Mouse (Mus musculus): ENCODE data around the gene Tmem131l. TPM values are rescaled to one million over a fixed set of nuclear protein-coding genes. Genes with fewer than 3 reads are reported as not detected.

Tmem131l gene
- polyA plus RNA-seq, 1 experiment from 2014 or later: 74.6 TPM

DNA sequence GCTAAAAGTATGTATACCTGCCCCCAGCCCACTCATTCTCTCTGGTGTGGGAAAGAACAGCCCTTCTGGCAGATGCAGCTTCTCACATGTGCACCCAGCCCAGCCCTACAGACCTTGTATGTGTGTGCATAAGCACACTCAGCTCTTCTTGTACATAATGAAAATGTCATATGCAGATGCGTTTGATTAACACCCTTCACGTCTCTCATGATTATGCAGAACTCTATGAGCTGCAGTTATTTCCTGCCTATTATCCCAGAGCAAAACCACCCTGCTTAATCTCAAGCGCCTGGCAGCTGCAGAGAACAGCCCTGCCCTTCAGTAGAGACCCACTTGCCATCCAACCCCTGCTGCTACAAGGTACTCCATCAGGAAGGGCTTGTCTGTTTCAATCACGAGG, 55.6 kb downstream of the Tmem131l start:
- H3K27me3 ChIP-seq (ENCODE audit: control insufficient read depth, insufficient read depth, low read length): no peaks in the 10 kb centered on the region
- ATAC-seq (ENCODE audit: insufficient number of reproducible peaks, insufficient read depth, low FRiP score, low read depth): no peak
- H3K9ac ChIP-seq (replicated peaks; ENCODE audit: low read depth, low read length): no peak overlapping the region
- no peaks in the 10 kb centered on the region for H3K9me3 ChIP-seq (ENCODE audit: control insufficient read depth, low read depth, low read length)
- no peaks in the 10 kb centered on the region for H3K36me3 ChIP-seq (ENCODE audit: control insufficient read depth, insufficient read depth, low read length)
- no peak overlapping the region for H3K4me3 ChIP-seq (ENCODE audit: low read depth, low read length)
- no peak overlapping the region for H3K27ac ChIP-seq (ENCODE audit: low read length)
- WGBS: 52% methylated on average over 4 of the region's 4 CpGs
- no peak overlapping the region for H3K4me2 ChIP-seq (replicated peaks; ENCODE audit: low read depth, low read length)
- peaks cover 56% of the 10 kb centered on the region for H3K4me1 ChIP-seq (ENCODE audit: control insufficient read depth, insufficient read depth, low read length)

- no peak overlapping the region for H3K9ac ChIP-seq (replicated peaks; ENCODE audit: low read depth, low read length)
- no peak overlapping the region for H3K4me3 ChIP-seq (ENCODE audit: low read depth, low read length)
- H3K4me2 ChIP-seq (replicated peaks; ENCODE audit: low read depth, low read length): no peak overlapping the region
- no peaks in the 10 kb centered on the region for H3K36me3 ChIP-seq (ENCODE audit: control insufficient read depth, insufficient read depth, low read length)
- no peak for ATAC-seq (ENCODE audit: insufficient number of reproducible peaks, insufficient read depth, low FRiP score, low read depth)
- 86% methylated on average over 4 of the region's 4 CpGs for WGBS
- no peak overlapping the region for H3K27ac ChIP-seq (ENCODE audit: low read length)
- no peaks in the 10 kb centered on the region for H3K9me3 ChIP-seq (ENCODE audit: control insufficient read depth, low read depth, low read length)
- peaks cover 55% of the 10 kb centered on the region for H3K4me1 ChIP-seq (ENCODE audit: control insufficient read depth, insufficient read depth, low read length)
- H3K27me3 ChIP-seq (ENCODE audit: control insufficient read depth, insufficient read depth, low read length): no peaks in the 10 kb centered on the region
These were observed 57.2 kb downstream of the Tmem131l start for GRCm38 (mm10) chr3:83982821-83983220.

GRCm38 (mm10) chr3:83980231-83980872, 59.6 kb downstream of the Tmem131l start:
- ATAC-seq (ENCODE audit: insufficient number of reproducible peaks, insufficient read depth, low FRiP score, low read depth): no peak
- WGBS: 31% methylated on average over 6 of the region's 6 CpGs
- no peak overlapping the region; the same call in 1 of the 2 replicates for H3K27ac ChIP-seq (ENCODE audit: low read length)
- no peaks in the 10 kb centered on the region for H3K9me3 ChIP-seq (ENCODE audit: control insufficient read depth, low read depth, low read length)
- no peaks in the 10 kb centered on the region for H3K36me3 ChIP-seq (ENCODE audit: control insufficient read depth, insufficient read depth, low read length)
- no peaks in the 10 kb centered on the region for H3K27me3 ChIP-seq (ENCODE audit: control insufficient read depth, insufficient read depth, low read length)
- no peak overlapping the region for H3K9ac ChIP-seq (replicated peaks; ENCODE audit: low read depth, low read length)
- H3K4me1 ChIP-seq (ENCODE audit: control insufficient read depth, insufficient read depth, low read length): peaks cover 41% of the 10 kb centered on the region; the same call in 1 of the 2 replicates
- no peak overlapping the region for H3K4me3 ChIP-seq (ENCODE audit: low read depth, low read length)
- H3K4me2 ChIP-seq (replicated peaks; ENCODE audit: low read depth, low read length): no peak overlapping the region

DNA sequence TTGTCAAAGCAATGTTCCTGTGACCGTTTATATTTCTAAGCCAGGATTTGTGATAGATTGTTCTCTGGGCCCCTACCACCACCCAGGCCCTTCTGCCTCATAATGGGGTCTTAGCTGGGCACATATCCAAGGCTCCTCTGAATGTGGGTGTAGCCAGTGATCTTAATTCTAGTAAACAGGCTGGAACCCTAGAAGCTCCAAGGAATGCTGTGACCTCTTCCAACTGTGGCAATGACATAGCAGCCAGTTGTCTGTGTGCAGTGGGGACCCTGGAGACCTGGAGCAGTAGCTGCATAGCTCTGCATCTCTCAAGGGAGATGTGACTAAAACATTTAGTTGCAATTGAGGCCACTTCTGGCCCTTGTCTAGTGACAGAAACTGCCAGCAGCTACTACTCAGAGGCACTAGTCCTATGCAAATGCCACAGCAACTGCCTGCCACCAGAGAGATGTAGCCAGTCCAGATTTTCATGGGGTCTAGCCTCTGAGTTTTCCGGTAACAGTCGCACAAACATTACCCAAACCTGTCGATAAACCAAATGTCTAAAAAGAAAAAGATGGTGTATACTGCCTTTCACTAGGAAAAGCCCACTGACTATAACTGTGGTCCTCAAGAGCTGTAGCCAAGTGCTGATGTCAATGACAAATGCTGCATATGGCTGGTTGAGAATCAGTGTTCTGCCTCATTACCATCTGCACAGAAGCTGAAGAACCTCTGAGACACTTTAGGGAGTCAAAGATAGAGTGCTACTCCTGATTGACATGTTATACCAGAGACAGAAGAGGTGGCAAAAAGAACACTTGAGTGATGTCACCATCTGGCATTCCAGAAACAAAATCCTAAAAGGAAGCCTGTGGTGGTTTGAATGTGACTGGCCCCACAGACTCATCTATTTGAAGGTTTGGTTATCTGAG, 61.2 kb downstream of the Tmem131l start:
- Histone ChIP-seq H3K4me3 (ENCODE audit: low read depth, low read length) (no peak overlapping the region), H3K27ac (ENCODE audit: low read length) (peak overlapping the region; percentile 71; the same call in 1 of the 2 replicates), H3K27me3 (ENCODE audit: control insufficient read depth, insufficient read depth, low read length) (no peaks in the 10 kb centered on the region), H3K4me1 (ENCODE audit: control insufficient read depth, insufficient read depth, low read length) (peaks cover 31% of the 10 kb centered on the region; the same call in 1 of the 2 replicates), H3K9ac (replicated peaks; ENCODE audit: low read depth, low read length) (no peak overlapping the region), H3K36me3 (ENCODE audit: control insufficient read depth, insufficient read depth, low read length) (no peaks in the 10 kb centered on the region), H3K9me3 (ENCODE audit: control insufficient read depth, low read depth, low read length) (no peaks in the 10 kb centered on the region), H3K4me2 (replicated peaks; ENCODE audit: low read depth, low read length) (no peak overlapping the region)
- no peak for ATAC-seq (ENCODE audit: insufficient number of reproducible peaks, insufficient read depth, low FRiP score, low read depth)
- 62% methylated on average over 4 of the region's 4 CpGs for WGBS

DNA sequence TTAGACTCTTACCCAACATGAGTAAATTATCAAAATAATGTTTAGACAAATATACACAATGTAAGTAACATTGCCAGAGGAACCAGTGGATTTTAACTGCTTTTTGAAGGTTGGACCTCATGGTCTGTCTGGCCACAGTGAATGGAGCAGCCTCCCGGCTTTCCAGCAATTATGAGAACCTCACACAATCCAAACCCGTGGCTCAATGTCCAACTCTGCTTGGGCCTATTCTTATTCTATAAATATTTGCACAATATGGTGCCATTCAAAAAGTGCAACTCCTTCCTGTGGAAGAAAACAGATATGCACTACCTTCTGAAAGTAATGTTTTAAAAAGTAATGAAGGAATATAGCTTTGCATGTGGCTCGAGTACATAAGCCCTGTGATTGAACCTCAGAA, 62.2 kb downstream of the Tmem131l start:
- H3K4me3 ChIP-seq (ENCODE audit: low read depth, low read length): no peak overlapping the region
- H3K27me3 ChIP-seq (ENCODE audit: control insufficient read depth, insufficient read depth, low read length): no peaks in the 10 kb centered on the region
- peaks cover 26% of the 10 kb centered on the region; the same call in 1 of the 2 replicates for H3K4me1 ChIP-seq (ENCODE audit: control insufficient read depth, insufficient read depth, low read length)
- H3K36me3 ChIP-seq (ENCODE audit: control insufficient read depth, insufficient read depth, low read length): no peaks in the 10 kb centered on the region
- no peak for ATAC-seq (ENCODE audit: insufficient number of reproducible peaks, insufficient read depth, low FRiP score, low read depth)
- 36% methylated on average over 3 of the region's 3 CpGs for WGBS
- H3K27ac ChIP-seq (ENCODE audit: low read length): peak overlapping the region; percentile 45; the same call in 1 of the 2 replicates
- no peak overlapping the region for H3K4me2 ChIP-seq (replicated peaks; ENCODE audit: low read depth, low read length)
- no peaks in the 10 kb centered on the region for H3K9me3 ChIP-seq (ENCODE audit: control insufficient read depth, low read depth, low read length)
- no peak overlapping the region for H3K9ac ChIP-seq (replicated peaks; ENCODE audit: low read depth, low read length)

DNA sequence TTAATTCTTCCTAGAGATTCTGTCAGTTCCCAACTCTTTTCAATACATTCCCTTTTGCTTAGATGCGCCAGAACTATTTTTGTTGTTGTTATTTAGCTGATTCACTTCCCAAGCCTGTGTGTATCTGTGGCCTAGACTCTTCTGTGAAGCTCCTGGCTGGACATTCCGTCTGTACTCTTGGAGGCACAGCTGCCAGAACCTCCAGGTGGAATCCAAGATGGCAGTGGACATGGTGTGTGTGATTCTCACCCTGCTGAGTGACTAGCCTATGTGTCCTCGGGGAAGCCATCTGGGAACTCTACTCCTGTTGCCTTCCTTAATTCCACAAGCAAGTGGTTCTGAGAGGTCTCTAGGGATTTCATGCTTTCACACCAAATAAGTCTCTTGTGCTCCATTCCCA, 63.8 kb downstream of the Tmem131l start:
- H3K27ac ChIP-seq (ENCODE audit: low read length): no peak overlapping the region
- no peaks in the 10 kb centered on the region for H3K27me3 ChIP-seq (ENCODE audit: control insufficient read depth, insufficient read depth, low read length)
- peaks cover 26% of the 10 kb centered on the region; the same call in 1 of the 2 replicates for H3K4me1 ChIP-seq (ENCODE audit: control insufficient read depth, insufficient read depth, low read length)
- H3K4me2 ChIP-seq (replicated peaks; ENCODE audit: low read depth, low read length): no peak overlapping the region
- no peaks in the 10 kb centered on the region for H3K9me3 ChIP-seq (ENCODE audit: control insufficient read depth, low read depth, low read length)
- no peak for ATAC-seq (ENCODE audit: insufficient number of reproducible peaks, insufficient read depth, low FRiP score, low read depth)
- no peaks in the 10 kb centered on the region for H3K36me3 ChIP-seq (ENCODE audit: control insufficient read depth, insufficient read depth, low read length)
- no peak overlapping the region for H3K9ac ChIP-seq (replicated peaks; ENCODE audit: low read depth, low read length)
- no peak overlapping the region for H3K4me3 ChIP-seq (ENCODE audit: low read depth, low read length)
- WGBS: 82% methylated on average over 3 of the region's 3 CpGs

GRCm38 (mm10) chr3:83973339-83973738, 66.6 kb downstream of the Tmem131l start:
- Histone ChIP-seq H3K4me1 (ENCODE audit: control insufficient read depth, insufficient read depth, low read length) (peaks cover 9% of the 10 kb centered on the region; the same call in 1 of the 2 replicates), H3K9ac (replicated peaks; ENCODE audit: low read depth, low read length) (no peak overlapping the region), H3K36me3 (ENCODE audit: control insufficient read depth, insufficient read depth, low read length) (no peaks in the 10 kb centered on the region), H3K27ac (ENCODE audit: low read length) (no peak overlapping the region), H3K4me2 (replicated peaks; ENCODE audit: low read depth, low read length) (no peak overlapping the region), H3K9me3 (ENCODE audit: control insufficient read depth, low read depth, low read length) (no peaks in the 10 kb centered on the region), H3K27me3 (ENCODE audit: control insufficient read depth, insufficient read depth, low read length) (no peaks in the 10 kb centered on the region), H3K4me3 (ENCODE audit: low read depth, low read length) (no peak overlapping the region)
- ATAC-seq (ENCODE audit: insufficient number of reproducible peaks, insufficient read depth, low FRiP score, low read depth): no peak
- 67% methylated on average over 2 of the region's 2 CpGs for WGBS

- WGBS: 47% methylated on average over 1 of the region's 1 CpGs
- Histone ChIP-seq H3K36me3 (ENCODE audit: control insufficient read depth, insufficient read depth, low read length) (peaks cover 3% of the 10 kb centered on the region; the same call in 1 of the 2 replicates), H3K27me3 (ENCODE audit: control insufficient read depth, insufficient read depth, low read length) (no peaks in the 10 kb centered on the region), H3K4me1 (ENCODE audit: control insufficient read depth, insufficient read depth, low read length) (peaks cover 3% of the 10 kb centered on the region; the same call in 1 of the 2 replicates), H3K9me3 (ENCODE audit: control insufficient read depth, low read depth, low read length) (no peaks in the 10 kb centered on the region), H3K9ac (replicated peaks; ENCODE audit: low read depth, low read length) (no peak overlapping the region), H3K4me2 (replicated peaks; ENCODE audit: low read depth, low read length) (no peak overlapping the region), H3K4me3 (ENCODE audit: low read depth, low read length) (no peak overlapping the region), H3K27ac (ENCODE audit: low read length) (no peak overlapping the region)
- no peak for ATAC-seq (ENCODE audit: insufficient number of reproducible peaks, insufficient read depth, low FRiP score, low read depth)
These were observed 69.3 kb downstream of the Tmem131l start for GRCm38 (mm10) chr3:83970629-83971028.

Data from stomach, embryonic 14.5 days (tissue).